Mouse (Mus musculus) heart, embryonic 12.5 days (tissue): ENCODE results near the gene Best2. TPM values are rescaled to one million over a fixed set of nuclear protein-coding genes. Genes with fewer than 3 reads are reported as not detected.
A peak's percentile ranks its signal among the peaks of the same experiment; 100 is the strongest.

Source experiments
- ATAC-seq: fragments of 200-750 bp; cut with Nextera tagmentation; 2 replicates; pipeline ENCODE4 v1.8.0; 2017; ENCODE audit warnings: moderate TSS enrichment, moderate library complexity; ENCODE audit not compliant: insufficient number of reproducible peaks, low FRiP score
- H3K27ac ChIP-seq: fragments of 300-500 bp; sonication (generic); 2 replicates; pipeline ENCODE4 v1.5.1; 2016; ENCODE audit warnings: mild to moderate bottlenecking, moderate library complexity; ENCODE audit not compliant: poor library complexity, severe bottlenecking
- H3K27me3 ChIP-seq: fragments of 300-500 bp; sonication (generic); replicated peaks from 2 replicates; pipeline ENCODE4 v1.6.1; 2016; ENCODE audit warnings: mild to moderate bottlenecking, moderate library complexity
- H3K36me3 ChIP-seq: fragments of 300-500 bp; sonication (generic); 2 replicates; pipeline ENCODE4 v1.6.1; 2016; ENCODE audit warnings: mild to moderate bottlenecking, moderate library complexity
- H3K4me1 ChIP-seq: fragments of 300-500 bp; sonication (generic); replicated peaks from 2 replicates; pipeline ENCODE4 v1.6.1; 2016; ENCODE audit warnings: mild to moderate bottlenecking
- H3K4me2 ChIP-seq: fragments of 300-500 bp; sonication (generic); 2 replicates; pipeline ENCODE4 v1.6.1; 2016; ENCODE audit warnings: mild to moderate bottlenecking, moderate library complexity
- H3K4me3 ChIP-seq: fragments of 300-500 bp; sonication (generic); 2 replicates; pipeline ENCODE4 v1.5.1; 2016; ENCODE audit warnings: mild to moderate bottlenecking
- H3K9ac ChIP-seq: fragments of 300-500 bp; sonication (generic); 2 replicates; pipeline ENCODE4 v1.6.1; 2016; ENCODE audit warnings: mild to moderate bottlenecking, moderate library complexity
- H3K9me3 ChIP-seq: fragments of 300-500 bp; sonication (generic); replicated peaks from 2 replicates; pipeline ENCODE4 v1.6.1; 2016; ENCODE audit warnings: mild to moderate bottlenecking, moderate library complexity
- WGBS: fragments of 180-500 bp; shearing (Covaris S2); methylation state at CpG from one replicate; pipeline ENCODE4 v1.1.7; 2016; 5-methylcytosine and 5-hydroxymethylcytosine counted together
- polyA plus RNA-seq: library from polyadenylated mRNA; unstranded; fragments of >200 nt; fragmentation: Nextera tagmentation; extraction: Ambion mirVana; gene quantifications from 2 replicates; pipeline ENCODE4 v1.2.1, GENCODE M21; 2016

Best2 gene
- polyA plus RNA-seq, 1 experiment from 2014 or later = not detected

- WGBS = 4% methylated on average over 12 of the region's 12 CpGs
Observed at GRCm38 (mm10) chr8:85035165-85035727, 20.9 kb upstream of the Best2 start.

GRCm38 (mm10) chr8:85034764-85035163 lies 20.4 kb upstream of the Best2 start:
- H3K4me3 ChIP-seq = peak overlapping the region; percentile 92
- H3K9me3 ChIP-seq = no peaks in the 10 kb centered on the region
- peak overlapping the region; percentile 16; the same call in 1 of the 2 replicates for H3K27ac ChIP-seq
- peak overlapping the region; percentile 92 for H3K4me2 ChIP-seq
- peak overlapping the region; percentile 73 for H3K9ac ChIP-seq
- ATAC-seq = no peak
- WGBS = 2% methylated on average over 13 of the region's 13 CpGs
- no peaks in the 10 kb centered on the region for H3K27me3 ChIP-seq
- H3K4me1 ChIP-seq = peaks cover 24% of the 10 kb centered on the region
- H3K36me3 ChIP-seq = peaks cover 41% of the 10 kb centered on the region

More at GRCm38 (mm10) chr8:85035165-85035727, 20.9 kb upstream of the Best2 start:
- peak overlapping the region; percentile 73 for H3K9ac ChIP-seq
- ATAC-seq = no peak
- H3K36me3 ChIP-seq = peaks cover 41% of the 10 kb centered on the region
- H3K27ac ChIP-seq = peak overlapping the region; percentile 72
- no peaks in the 10 kb centered on the region for H3K9me3 ChIP-seq
- H3K4me1 ChIP-seq = peaks cover 24% of the 10 kb centered on the region
- H3K27me3 ChIP-seq = no peaks in the 10 kb centered on the region
- peak overlapping the region; percentile 92 for H3K4me2 ChIP-seq
- H3K4me3 ChIP-seq = peak overlapping the region; percentile 92

- H3K36me3 ChIP-seq = peaks cover 47% of the 10 kb centered on the region
- ATAC-seq = no peak
- H3K9ac ChIP-seq = no peak overlapping the region
- no peak overlapping the region for H3K4me3 ChIP-seq
- no peak overlapping the region for H3K4me2 ChIP-seq
- H3K9me3 ChIP-seq = no peaks in the 10 kb centered on the region
- H3K4me1 ChIP-seq = peaks cover 31% of the 10 kb centered on the region
- WGBS = 66% methylated on average over 1 of the region's 1 CpGs
- no peaks in the 10 kb centered on the region for H3K27me3 ChIP-seq
- no peak overlapping the region for H3K27ac ChIP-seq
Observed at GRCm38 (mm10) chr8:85033867-85034266, 19.5 kb upstream of the Best2 start.

- Histone ChIP-seq H3K4me3 (no peak overlapping the region), H3K4me2 (no peak overlapping the region), H3K36me3 (peaks cover 47% of the 10 kb centered on the region), H3K27me3 (no peaks in the 10 kb centered on the region), H3K4me1 (peaks cover 37% of the 10 kb centered on the region), H3K9me3 (no peaks in the 10 kb centered on the region), H3K27ac (no peak overlapping the region), H3K9ac (no peak overlapping the region)
- WGBS = 84% methylated on average over 4 of the region's 4 CpGs
- ATAC-seq = no peak
Observed at GRCm38 (mm10) chr8:85032622-85033311, 18.4 kb upstream of the Best2 start.

GRCm38 (mm10) chr8:85029271-85029670 lies 14.9 kb upstream of the Best2 start:
- Histone ChIP-seq H3K27me3 (no peaks in the 10 kb centered on the region), H3K36me3 (peaks cover 47% of the 10 kb centered on the region), H3K4me1 (peaks cover 35% of the 10 kb centered on the region), H3K9ac (peak overlapping the region; percentile 52; the same call in 1 of the 2 replicates), H3K4me2 (peak overlapping the region; percentile 98), H3K4me3 (peak overlapping the region; percentile 5; the same call in 1 of the 2 replicates), H3K9me3 (no peaks in the 10 kb centered on the region), H3K27ac (no peak overlapping the region)
- 79% methylated on average over 14 of the region's 14 CpGs for WGBS
- no peak for ATAC-seq

GRCm38 (mm10) chr8:85027922-85028321 lies 13.6 kb upstream of the Best2 start:
- 24% methylated on average over 2 of the region's 2 CpGs for WGBS
- H3K27ac ChIP-seq = no peak overlapping the region
- no peaks in the 10 kb centered on the region for H3K27me3 ChIP-seq
- peak overlapping the region; percentile 100 for H3K9ac ChIP-seq
- no peak for ATAC-seq
- H3K36me3 ChIP-seq = peaks cover 48% of the 10 kb centered on the region
- no peaks in the 10 kb centered on the region for H3K9me3 ChIP-seq
- H3K4me1 ChIP-seq = peaks cover 36% of the 10 kb centered on the region
- peak overlapping the region; percentile 97 for H3K4me3 ChIP-seq
- peak overlapping the region; percentile 98 for H3K4me2 ChIP-seq

- H3K36me3 ChIP-seq = peaks cover 48% of the 10 kb centered on the region
- H3K9ac ChIP-seq = peak overlapping the region; percentile 100
- H3K27me3 ChIP-seq = no peaks in the 10 kb centered on the region
- H3K27ac ChIP-seq = peak overlapping the region; percentile 84
- peak overlapping the region; percentile 98 for H3K4me2 ChIP-seq
- H3K4me3 ChIP-seq = peak overlapping the region; percentile 97
- peaks cover 36% of the 10 kb centered on the region for H3K4me1 ChIP-seq
- no peaks in the 10 kb centered on the region for H3K9me3 ChIP-seq
- ATAC-seq = no peak
- 2% methylated on average over 13 of the region's 13 CpGs for WGBS
Observed at GRCm38 (mm10) chr8:85027516-85027855, 13.2 kb upstream of the Best2 start.

GRCm38 (mm10) chr8:85026670-85027515 lies 12.6 kb upstream of the Best2 start, which contains the start of gene Trir:
TSS of gene Trir (plus strand) at chr8:85026823.
- no peaks in the 10 kb centered on the region for H3K9me3 ChIP-seq
- under 1% methylated on average over 71 of the region's 75 CpGs for WGBS
- peaks cover 36% of the 10 kb centered on the region for H3K4me1 ChIP-seq
- H3K9ac ChIP-seq = peak within 1 kb of the TSS; percentile 100
- ATAC-seq = peak; percentile 89
- peak within 1 kb of the TSS; percentile 97 for H3K4me3 ChIP-seq
- peak within 1 kb of the TSS; percentile 98 for H3K4me2 ChIP-seq
- no peaks in the 10 kb centered on the region for H3K27me3 ChIP-seq
- H3K36me3 ChIP-seq = peaks cover 48% of the 10 kb centered on the region
- peak within 1 kb of the TSS; percentile 84 for H3K27ac ChIP-seq

GRCm38 (mm10) chr8:85025098-85025932 lies 11.0 kb upstream of the Best2 start, which contains the start of gene Asna1:
TSS of gene Asna1 (minus strand) at chr8:85025281.
- peak within 1 kb of the TSS; percentile 97 for H3K4me3 ChIP-seq
- peak within 1 kb of the TSS; percentile 64 for H3K9ac ChIP-seq
- 5% methylated on average over 30 of the region's 30 CpGs for WGBS
- peaks cover 36% of the 10 kb centered on the region for H3K4me1 ChIP-seq
- H3K36me3 ChIP-seq = peaks cover 50% of the 10 kb centered on the region
- peak within 1 kb of the TSS; percentile 84 for H3K27ac ChIP-seq
- H3K4me2 ChIP-seq = peak within 1 kb of the TSS; percentile 98
- peak; percentile 90 for ATAC-seq
- no peaks in the 10 kb centered on the region for H3K27me3 ChIP-seq
- H3K9me3 ChIP-seq = no peaks in the 10 kb centered on the region

GRCm38 (mm10) chr8:85023846-85024245 lies 9.5 kb upstream of the Best2 start:
- no peak for ATAC-seq

More at GRCm38 (mm10) chr8:85023846-85024245, 9.5 kb upstream of the Best2 start:
- Histone ChIP-seq H3K4me1 (peaks cover 29% of the 10 kb centered on the region), H3K27ac (no peak overlapping the region), H3K9ac (no peak overlapping the region), H3K4me3 (peak overlapping the region; percentile 97), H3K4me2 (peak overlapping the region; percentile 98), H3K27me3 (no peaks in the 10 kb centered on the region), H3K9me3 (no peaks in the 10 kb centered on the region), H3K36me3 (peaks cover 52% of the 10 kb centered on the region)
- WGBS = 85% methylated on average over 3 of the region's 3 CpGs
